Mouse (Mus musculus) cerebellum, adult 2 months (tissue): Measurements from ENCODE around the gene Zfp846. TPM values are rescaled to one million over a fixed set of nuclear protein-coding genes. Genes with fewer than 3 reads are reported as not detected.

Source experiments
- DNase-seq, 2 experiments: peaks; one replicate each; pipeline ENCODE4 v3.0.0; 2021
- H3K27ac ChIP-seq: fragments of 200-500 bp; 2 replicates; pipeline ENCODE4 v1.5.1; 2012; ENCODE audit warnings: low read length, control low read depth, inconsistent platforms; ENCODE audit not compliant: insufficient read depth
- H3K27me3 ChIP-seq: fragments of 200-500 bp; 2 replicates; pipeline ENCODE4 v1.6.1; 2012; ENCODE audit warnings: inconsistent platforms, mild to moderate bottlenecking, low read length, moderate library complexity; ENCODE audit not compliant: control insufficient read depth, insufficient read depth
- H3K4me1 ChIP-seq: fragments of 200-500 bp; 2 replicates; pipeline ENCODE4 v1.6.1; 2011; ENCODE audit warnings: low read length; ENCODE audit not compliant: control insufficient read depth, insufficient read depth
- H3K4me3 ChIP-seq: fragments of 200-500 bp; replicated peaks from 2 replicates; pipeline ENCODE3; 2011; ENCODE audit warnings: mild to moderate bottlenecking, low read depth, low read length, control low read depth; ENCODE audit not compliant: insufficient read depth
- CTCF ChIP-seq: fragments of 200-500 bp; IDR thresholded peaks from 2 replicates; pipeline ENCODE4 v1.5.1; 2011; ENCODE audit warnings: low read depth, mild to moderate bottlenecking, control low read depth, low read length, moderate library complexity, borderline replicate concordance; ENCODE audit not compliant: insufficient read depth
- POLR2A ChIP-seq: fragments of 200-500 bp; IDR thresholded peaks from 2 replicates; pipeline ENCODE4 v1.6.1; 2011; ENCODE audit warnings: low read length, control low read depth, borderline replicate concordance; ENCODE audit not compliant: insufficient read depth
- WGBS: fragments of 180-500 bp; shearing (Covaris S2); methylation state at CpG from one replicate; pipeline ENCODE4 v1.1.7; 2018; 5-methylcytosine and 5-hydroxymethylcytosine counted together
- polyA plus RNA-seq: library from polyadenylated mRNA; depleted of rRNA; stranded (reverse); fragments of >200 nt; gene quantifications from 2 replicates; pipeline ENCODE4 v1.2.3, GENCODE M21; 2012

The Zfp846 gene
- polyA plus RNA-seq, 1 experiment: 15.4 TPM

- H3K27ac ChIP-seq: no peak overlapping the region
- TF ChIP-seq CTCF (no peak), POLR2A (no peak)
- 15% methylated on average over 6 of the region's 6 CpGs for WGBS
- no peak for DNase-seq
- H3K4me3 ChIP-seq: peak overlapping the region; percentile 98
- H3K27me3 ChIP-seq: no peaks in the 10 kb centered on the region
- H3K4me1 ChIP-seq: no peaks in the 10 kb centered on the region
These were observed 60.4 kb downstream of the Zfp846 start for GRCm38 (mm10) chr9:20641501-20641900.

- WGBS: 2% methylated on average over 51 of the region's 51 CpGs
- no peak within 1 kb of the TSS for H3K27ac ChIP-seq
- H3K27me3 ChIP-seq: no peaks in the 10 kb centered on the region
- TF ChIP-seq CTCF: no peak
- TF ChIP-seq POLR2A: no peak
- H3K4me1 ChIP-seq: no peaks in the 10 kb centered on the region
- no peak for DNase-seq
- H3K4me3 ChIP-seq: peak within 1 kb of the TSS; percentile 98
These were observed 61.2 kb downstream of the Zfp846 start, which contains the start of gene Ubl5 for GRCm38 (mm10) chr9:20642101-20642895. Ubl5 (plus strand) TSS chr9:20642878.

DNA sequence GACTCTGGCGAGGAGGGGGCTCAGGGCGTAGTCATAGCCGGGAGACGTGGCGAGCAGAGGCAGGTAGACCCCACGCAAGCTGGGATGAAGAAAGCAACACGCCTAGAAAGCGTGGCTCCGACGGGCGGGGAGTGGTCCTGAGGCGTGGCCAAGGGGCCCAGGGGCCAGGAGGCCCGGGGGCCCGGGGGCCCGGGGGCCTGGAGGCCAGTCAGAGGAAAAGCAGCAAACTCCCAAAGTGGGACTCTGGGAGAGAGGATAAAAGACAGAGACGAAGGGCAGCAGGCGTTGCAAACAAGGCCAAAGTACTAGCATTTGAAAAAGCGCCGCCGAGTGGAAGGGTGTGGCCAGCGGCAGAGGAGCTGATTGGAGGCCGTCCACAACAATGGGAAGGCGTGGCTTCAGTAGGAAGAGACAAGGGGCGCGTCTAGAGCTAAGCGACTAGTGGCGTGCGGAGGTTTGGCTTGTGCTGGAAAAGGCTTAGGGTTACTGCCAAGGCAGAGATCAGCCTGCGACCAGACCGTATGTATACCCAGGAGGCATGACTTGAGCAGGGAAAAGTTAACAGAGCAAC is 61.9 kb downstream of the Zfp846 start:
- Histone ChIP-seq H3K27ac (no peak overlapping the region), H3K4me3 (peak overlapping the region; percentile 98), H3K4me1 (no peaks in the 10 kb centered on the region), H3K27me3 (no peaks in the 10 kb centered on the region)
- no peak for TF ChIP-seq POLR2A
- TF ChIP-seq CTCF: no peak
- 2% methylated on average over 30 of the region's 30 CpGs for WGBS
- peak; percentile 44 to 57 for DNase-seq

DNA sequence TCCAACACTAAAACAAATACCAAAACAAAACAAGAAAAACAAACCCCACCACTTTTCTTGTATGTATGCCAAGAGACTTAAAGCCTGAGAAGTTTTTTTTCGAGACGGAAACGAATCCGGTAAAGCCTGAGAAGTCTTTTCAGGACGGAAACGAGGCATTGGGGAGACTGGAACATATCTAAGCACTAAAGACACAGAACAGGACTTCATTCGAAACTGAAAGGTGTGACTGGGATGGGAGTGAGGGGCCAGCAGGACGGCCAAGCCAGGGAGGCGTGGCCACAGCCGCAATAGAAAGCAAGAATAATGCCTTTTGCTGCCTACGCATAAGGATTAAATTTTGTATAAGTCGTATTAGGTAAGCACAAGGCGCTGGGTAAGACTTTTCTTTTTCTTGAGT is 62.7 kb downstream of the Zfp846 start:
- Histone ChIP-seq H3K4me3 (peak overlapping the region; percentile 98), H3K27ac (no peak overlapping the region), H3K4me1 (no peaks in the 10 kb centered on the region), H3K27me3 (no peaks in the 10 kb centered on the region)
- no peak for DNase-seq
- WGBS: 5% methylated on average over 13 of the region's 13 CpGs
- TF ChIP-seq POLR2A (no peak), CTCF (no peak)

GRCm38 (mm10) chr9:20644360-20645081 is 63.4 kb downstream of the Zfp846 start, which contains the start of gene Fbxl12:
Fbxl12 (minus strand) TSS chr9:20644767.
- Histone ChIP-seq H3K4me1 (no peaks in the 10 kb centered on the region), H3K4me3 (peak within 1 kb of the TSS; percentile 98), H3K27ac (peak within 1 kb of the TSS; percentile 61), H3K27me3 (no peaks in the 10 kb centered on the region)
- WGBS: under 1% methylated on average over 43 of the region's 43 CpGs
- DNase-seq: peak; percentile 79
- no peak for TF ChIP-seq CTCF
- TF ChIP-seq POLR2A: peak; percentile 82; the same call in 1 of the 2 replicates

DNA sequence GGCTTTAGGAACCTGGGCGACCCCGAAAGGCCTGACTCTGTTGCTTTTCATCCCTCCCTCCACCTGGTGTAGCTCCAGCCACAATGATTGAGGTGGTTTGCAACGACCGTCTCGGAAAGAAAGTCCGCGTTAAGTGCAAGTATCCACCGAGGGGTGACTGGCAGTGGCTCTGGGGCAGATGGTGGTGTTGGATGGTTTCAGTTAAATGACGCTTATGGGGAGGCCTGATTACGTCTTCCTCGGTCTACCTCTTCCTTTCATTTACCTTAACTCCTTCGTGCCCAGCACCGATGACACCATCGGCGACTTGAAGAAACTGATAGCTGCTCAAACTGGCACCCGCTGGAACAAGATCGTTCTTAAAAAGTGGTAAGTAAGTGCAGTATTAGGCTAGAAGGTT is 64.0 kb downstream of the Zfp846 start:
- peak in 1 of 2 experiments; percentile 27 for DNase-seq
- 0 out of 2 replicates have a peak overlapping the region, but pooled peaks have one; percentile 6 for H3K27ac ChIP-seq

GRCm38 (mm10) chr9:20651602-20652259 is 70.6 kb downstream of the Zfp846 start, which contains the start of gene Pin1:
Pin1 (plus strand) TSS chr9:20652095.
- DNase-seq: peak; percentile 97 to 100
- Histone ChIP-seq H3K4me3 (peak within 1 kb of the TSS; percentile 83), H3K4me1 (peaks cover under 1% of the 10 kb centered on the region), H3K27me3 (no peaks in the 10 kb centered on the region), H3K27ac (no peak within 1 kb of the TSS)
- TF ChIP-seq CTCF: no peak
- peak; percentile 75 for TF ChIP-seq POLR2A
- under 1% methylated on average over 45 of the region's 45 CpGs for WGBS

More for the DNA sequence above, 64.0 kb downstream of the Zfp846 start:
- H3K4me1 ChIP-seq: no peaks in the 10 kb centered on the region
- TF ChIP-seq POLR2A (no peak), CTCF (no peak)
- H3K4me3 ChIP-seq: peak overlapping the region; percentile 98
- WGBS: 5% methylated on average over 17 of the region's 17 CpGs
- H3K27me3 ChIP-seq: no peaks in the 10 kb centered on the region
